Mouse (Mus musculus): ENCODE measurements around the gene 3110009E18Rik. TPM values are rescaled to one million over a fixed set of nuclear protein-coding genes. Genes with fewer than 3 reads are reported as not detected.
A peak's percentile ranks its signal among the peaks of the same experiment; 100 is the strongest.

The 3110009E18Rik gene
- 16.6 and 17.8 TPM in 2 replicates for polyA plus RNA-seq (2015; fragmentation: Nextera tagmentation; extraction: Ambion mirVana)

- Histone ChIP-seq H3K9ac (peak within 1 kb of the TSS; percentile 57), H3K4me2 (peak within 1 kb of the TSS; percentile 80), H3K36me3 (0 out of 2 replicates have a peak, but pooled peaks cover 7% of the 10 kb centered on the region), H3K9me3 (no peaks in the 10 kb centered on the region), H3K4me1 (peaks cover 23% of the 10 kb centered on the region), H3K27me3 (replicated peaks) (no peaks in the 10 kb centered on the region), H3K4me3 (replicated peaks) (peak within 1 kb of the TSS; percentile 70), H3K27ac (peak within 1 kb of the TSS; percentile 96)
- peak; percentile 93 for ATAC-seq (ENCODE audit: insufficient read depth, low FRiP score, low read depth)
- 1% methylated on average over 52 of the region's 52 CpGs for WGBS
These were observed at the start of gene 3110009E18Rik, which contains the start of gene Dbi for GRCm38 (mm10) chr1:120120969-120121811. Gene 3110009E18Rik (plus strand): TSS chr1:120121187. Gene Dbi (minus strand): TSS chr1:120121078.

GRCm38 (mm10) chr1:120072900-120073299, 48.1 kb upstream of the 3110009E18Rik start:
- Histone ChIP-seq H3K4me3 (replicated peaks) (peak overlapping the region; percentile 38), H3K4me1 (0 out of 2 replicates have a peak, but pooled peaks cover 16% of the 10 kb centered on the region), H3K27me3 (replicated peaks) (0 out of 2 replicates have a peak, but pooled peaks cover 3% of the 10 kb centered on the region), H3K27ac (no peak overlapping the region), H3K9ac (no peak overlapping the region), H3K4me2 (peak overlapping the region; percentile 89), H3K36me3 (no peaks in the 10 kb centered on the region), H3K9me3 (no peaks in the 10 kb centered on the region)
- WGBS, result 6% methylated on average over 16 of the region's 16 CpGs
- ATAC-seq (ENCODE audit: insufficient read depth, low FRiP score, low read depth), result no peak

GRCm38 (mm10) chr1:120073519-120074306, 47.3 kb upstream of the 3110009E18Rik start, which contains the start of gene Tmem37:
Gene Tmem37 (minus strand): TSS chr1:120074074.
- H3K27ac ChIP-seq, result no peak within 1 kb of the TSS
- H3K4me1 ChIP-seq, result 0 out of 2 replicates have a peak, but pooled peaks cover 16% of the 10 kb centered on the region
- H3K27me3 ChIP-seq (replicated peaks), result 0 out of 2 replicates have a peak, but pooled peaks cover 3% of the 10 kb centered on the region
- H3K9ac ChIP-seq, result 0 out of 2 replicates have a peak within 1 kb of the TSS, but pooled peaks have one; percentile 16
- H3K4me3 ChIP-seq (replicated peaks), result peak within 1 kb of the TSS; percentile 38
- H3K9me3 ChIP-seq, result no peaks in the 10 kb centered on the region
- WGBS, result 3% methylated on average over 40 of the region's 40 CpGs
- peak within 1 kb of the TSS; percentile 89 for H3K4me2 ChIP-seq
- peak; percentile 86 for ATAC-seq (ENCODE audit: insufficient read depth, low FRiP score, low read depth)
- no peaks in the 10 kb centered on the region for H3K36me3 ChIP-seq

- H3K36me3 ChIP-seq, result no peaks in the 10 kb centered on the region
- ATAC-seq (ENCODE audit: insufficient read depth, low FRiP score, low read depth), result no peak
- H3K4me1 ChIP-seq, result 0 out of 2 replicates have a peak, but pooled peaks cover 16% of the 10 kb centered on the region
- 0 out of 2 replicates have a peak, but pooled peaks cover 3% of the 10 kb centered on the region for H3K27me3 ChIP-seq (replicated peaks)
- peak overlapping the region; percentile 89 for H3K4me2 ChIP-seq
- no peak overlapping the region for H3K27ac ChIP-seq
- WGBS, result 28% methylated on average over 4 of the region's 4 CpGs
- no peaks in the 10 kb centered on the region for H3K9me3 ChIP-seq
- H3K9ac ChIP-seq, result no peak overlapping the region
- H3K4me3 ChIP-seq (replicated peaks), result 0 out of 2 replicates have a peak overlapping the region, but pooled peaks have one; percentile 38
These were observed 46.7 kb upstream of the 3110009E18Rik start for GRCm38 (mm10) chr1:120074307-120074702.

GRCm38 (mm10) chr1:120074931-120075330, 46.1 kb upstream of the 3110009E18Rik start:
- no peak overlapping the region for H3K4me3 ChIP-seq (replicated peaks)
- no peak for ATAC-seq (ENCODE audit: insufficient read depth, low FRiP score, low read depth)
- no peak overlapping the region for H3K27ac ChIP-seq
- H3K9me3 ChIP-seq, result no peaks in the 10 kb centered on the region
- no peak overlapping the region for H3K4me2 ChIP-seq
- H3K4me1 ChIP-seq, result 0 out of 2 replicates have a peak, but pooled peaks cover 16% of the 10 kb centered on the region
- 0 out of 2 replicates have a peak, but pooled peaks cover 3% of the 10 kb centered on the region for H3K27me3 ChIP-seq (replicated peaks)
- no peaks in the 10 kb centered on the region for H3K36me3 ChIP-seq
- H3K9ac ChIP-seq, result no peak overlapping the region
- WGBS, result 70% methylated on average over 4 of the region's 4 CpGs

GRCm38 (mm10) chr1:120075507-120075906, 45.5 kb upstream of the 3110009E18Rik start:
- WGBS, result 63% methylated on average over 5 of the region's 5 CpGs
- Histone ChIP-seq H3K4me1 (0 out of 2 replicates have a peak, but pooled peaks cover 16% of the 10 kb centered on the region), H3K9ac (no peak overlapping the region), H3K36me3 (no peaks in the 10 kb centered on the region), H3K27me3 (replicated peaks) (0 out of 2 replicates have a peak, but pooled peaks cover 3% of the 10 kb centered on the region), H3K4me2 (no peak overlapping the region), H3K27ac (no peak overlapping the region), H3K9me3 (no peaks in the 10 kb centered on the region), H3K4me3 (replicated peaks) (no peak overlapping the region)
- no peak for ATAC-seq (ENCODE audit: insufficient read depth, low FRiP score, low read depth)

- H3K27ac ChIP-seq, result no peak overlapping the region
- no peak overlapping the region for H3K4me3 ChIP-seq (replicated peaks)
- WGBS, result 33% methylated on average over 9 of the region's 9 CpGs
- H3K4me2 ChIP-seq, result no peak overlapping the region
- 0 out of 2 replicates have a peak, but pooled peaks cover 15% of the 10 kb centered on the region for H3K4me1 ChIP-seq
- no peaks in the 10 kb centered on the region for H3K36me3 ChIP-seq
- no peak overlapping the region for H3K9ac ChIP-seq
- no peaks in the 10 kb centered on the region for H3K9me3 ChIP-seq
- no peak for ATAC-seq (ENCODE audit: insufficient read depth, low FRiP score, low read depth)
- 0 out of 2 replicates have a peak, but pooled peaks cover 3% of the 10 kb centered on the region for H3K27me3 ChIP-seq (replicated peaks)
These were observed 43.1 kb upstream of the 3110009E18Rik start for GRCm38 (mm10) chr1:120077746-120078410.

GRCm38 (mm10) chr1:120080632-120081031, 40.4 kb upstream of the 3110009E18Rik start:
- H3K4me2 ChIP-seq, result no peak overlapping the region
- no peak overlapping the region for H3K9ac ChIP-seq
- H3K9me3 ChIP-seq, result no peaks in the 10 kb centered on the region
- H3K4me1 ChIP-seq, result no peaks in the 10 kb centered on the region
- 84% methylated on average over 1 of the region's 1 CpGs for WGBS
- H3K27me3 ChIP-seq (replicated peaks), result no peaks in the 10 kb centered on the region
- H3K4me3 ChIP-seq (replicated peaks), result no peak overlapping the region
- H3K27ac ChIP-seq, result no peak overlapping the region
- no peaks in the 10 kb centered on the region for H3K36me3 ChIP-seq
- no peak for ATAC-seq (ENCODE audit: insufficient read depth, low FRiP score, low read depth)

- 19% methylated on average over 7 of the region's 7 CpGs for WGBS
- no peaks in the 10 kb centered on the region for H3K4me1 ChIP-seq
- H3K4me2 ChIP-seq, result 0 out of 2 replicates have a peak overlapping the region, but pooled peaks have one; percentile 16
- H3K36me3 ChIP-seq, result no peaks in the 10 kb centered on the region
- no peak overlapping the region for H3K4me3 ChIP-seq (replicated peaks)
- peak; percentile 74 for ATAC-seq (ENCODE audit: insufficient read depth, low FRiP score, low read depth)
- no peak overlapping the region; the same call in 1 of the 2 replicates for H3K27ac ChIP-seq
- no peaks in the 10 kb centered on the region for H3K9me3 ChIP-seq
- no peaks in the 10 kb centered on the region for H3K27me3 ChIP-seq (replicated peaks)
- H3K9ac ChIP-seq, result no peak overlapping the region
These were observed 37.9 kb upstream of the 3110009E18Rik start for GRCm38 (mm10) chr1:120082957-120083585.

- Histone ChIP-seq H3K27me3 (replicated peaks) (no peaks in the 10 kb centered on the region), H3K4me3 (replicated peaks) (no peak overlapping the region), H3K4me1 (no peaks in the 10 kb centered on the region), H3K36me3 (no peaks in the 10 kb centered on the region), H3K9me3 (no peaks in the 10 kb centered on the region), H3K27ac (peak overlapping the region; percentile 41; the same call in 1 of the 2 replicates), H3K9ac (no peak overlapping the region), H3K4me2 (no peak overlapping the region)
- ATAC-seq (ENCODE audit: insufficient read depth, low FRiP score, low read depth), result no peak
- WGBS, result 45% methylated on average over 5 of the region's 5 CpGs
These were observed 37.0 kb upstream of the 3110009E18Rik start for GRCm38 (mm10) chr1:120083921-120084517.

Data from stomach, embryonic 15.5 days (tissue).